Mouse (Mus musculus): ENCODE measurements around the gene Tmem88b. TPM values are rescaled to one million over a fixed set of nuclear protein-coding genes. Genes with fewer than 3 reads are reported as not detected.
A peak's percentile ranks its signal among the peaks of the same experiment; 100 is the strongest.
"Not testable (repeated sequence)": the region's sequence is repeated elsewhere in the genome, so short reads cannot be mapped to it uniquely, and the experiment has no call there.

Gene Tmem88b
- total and polyA plus RNA-seq, 3 experiments: 0.19 to 0.32 TPM; not detected in 1

DNA sequence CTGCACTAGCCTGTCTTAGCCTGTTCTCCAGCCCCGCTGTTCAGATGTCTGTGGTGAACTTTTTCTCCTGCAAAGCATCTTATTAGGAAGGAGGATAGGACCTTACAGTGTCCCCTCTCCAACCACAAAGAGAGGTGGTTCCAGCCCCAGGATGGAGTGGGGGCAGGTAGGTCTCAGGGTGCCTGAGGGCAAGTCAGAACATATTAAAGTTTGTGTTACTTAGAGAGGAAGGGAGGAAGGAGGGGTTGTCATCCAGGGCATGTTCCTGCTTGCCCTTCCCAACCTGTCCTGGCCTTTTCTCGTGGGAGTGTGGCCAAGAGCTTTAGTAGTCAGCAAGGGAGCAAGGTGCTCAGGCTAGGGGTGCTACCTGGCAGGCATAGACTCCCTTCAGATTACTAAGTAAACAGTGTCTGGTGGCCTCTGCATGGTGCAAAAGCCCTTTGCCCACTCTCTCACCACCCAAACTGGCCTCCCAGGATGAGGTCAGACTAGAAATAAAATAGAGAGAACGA is 5.0 kb upstream of the Tmem88b start:
- no peaks in the 10 kb centered on the region for H3K27me3 ChIP-seq (ENCODE audit: control insufficient read depth in 1 of 2, insufficient read depth in 2 of 2, low read length in 2 of 2)
- H3K9me3 ChIP-seq (replicated peaks; ENCODE audit: insufficient read depth, low read length): no peaks in the 10 kb centered on the region
- TF ChIP-seq CTCF (IDR thresholded peaks at IDR 0.05 in 2 of 3, conservative IDR thresholded peaks at IDR 0.05 in 1 of 3; ENCODE audit: control insufficient read depth in 1 of 3, insufficient read depth in 1 of 3, low read depth in 2 of 3, low read length in 3 of 3, poor library complexity in 1 of 3, severe bottlenecking in 1 of 3) (no peak), KAT2A (conservative IDR thresholded peaks at IDR 0.05; ENCODE audit: low read depth, low read length) (no peak), GABPA (IDR thresholded peaks at IDR 0.05; ENCODE audit: low read depth, low read length) (no peak), E2F4 (IDR thresholded peaks at IDR 0.05; ENCODE audit: borderline replicate concordance, low read depth, low read length) (no peak), ZMIZ1 (IDR thresholded peaks at IDR 0.05; ENCODE audit: low read depth, low read length) (no peak)
- no peak for DNase-seq (ENCODE audit: low read depth, low spot score)
- H3K4me3 ChIP-seq (ENCODE audit: control insufficient read depth in 1 of 2, insufficient read depth in 1 of 2, low read depth in 2 of 2, low read length in 2 of 2): no peak overlapping the region
- no peak overlapping the region for H3K27ac ChIP-seq (ENCODE audit: control insufficient read depth, low read depth, low read length)
- no peaks in the 10 kb centered on the region for H3K79me2 ChIP-seq (ENCODE audit: control insufficient read depth, insufficient read depth, low read length, poor library complexity)
- peaks cover 0 to 11% of the 10 kb centered on the region in 2 experiments; a peak in 2 of 4 replicates for H3K36me3 ChIP-seq (ENCODE audit: control insufficient read depth in 1 of 2, insufficient read depth in 2 of 2, low read length in 2 of 2)
- no peak overlapping the region for H3K9ac ChIP-seq (ENCODE audit: control insufficient read depth, low read depth, low read length, poor library complexity, severe bottlenecking)
- H3K4me1 ChIP-seq (ENCODE audit: control insufficient read depth in 1 of 2, insufficient read depth in 2 of 2, low read length in 2 of 2): peaks cover 4 to 11% of the 10 kb centered on the region in 2 experiments; a peak in 3 of 4 replicates

DNA sequence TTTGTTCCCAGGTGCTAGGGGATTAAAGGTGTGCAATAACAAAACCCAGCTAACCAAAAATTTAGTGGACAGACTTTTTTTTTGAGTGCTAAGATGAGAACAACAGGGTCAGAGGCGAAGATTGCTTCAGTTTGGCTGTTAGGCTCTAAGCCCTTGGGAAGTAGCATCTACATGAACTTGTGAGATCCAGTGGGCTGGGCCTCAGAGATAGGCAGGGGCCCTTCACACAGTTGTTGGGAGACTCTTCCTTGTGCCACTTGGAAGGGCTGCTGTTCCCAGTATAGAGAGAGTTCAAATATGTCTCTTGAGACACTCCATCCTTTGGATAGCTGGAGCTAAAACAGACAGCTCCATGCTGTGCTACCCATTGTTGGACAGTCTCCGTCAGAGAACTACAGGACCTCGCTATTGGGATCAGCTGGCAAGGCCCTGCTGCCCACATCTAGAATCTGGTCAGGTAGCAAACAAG is 4.4 kb upstream of the Tmem88b start, which contains the start of gene Ankrd65:
Gene Ankrd65, plus strand, starts transcription at position 419 of the 469 bp plus-strand sequence.
- Histone ChIP-seq H3K4me1 (ENCODE audit: control insufficient read depth in 1 of 2, insufficient read depth in 2 of 2, low read length in 2 of 2) (peaks cover 10 to 17% of the 10 kb centered on the region in 2 experiments), H3K9ac (ENCODE audit: control insufficient read depth, low read depth, low read length, poor library complexity, severe bottlenecking) (no peak within 1 kb of the TSS), H3K79me2 (ENCODE audit: control insufficient read depth, insufficient read depth, low read length, poor library complexity) (no peaks in the 10 kb centered on the region), H3K4me3 (ENCODE audit: control insufficient read depth in 1 of 2, insufficient read depth in 1 of 2, low read depth in 2 of 2, low read length in 2 of 2) (no peak within 1 kb of the TSS), H3K36me3 (ENCODE audit: control insufficient read depth in 1 of 2, insufficient read depth in 2 of 2, low read length in 2 of 2) (peaks cover 0 to 15% of the 10 kb centered on the region in 2 experiments; a peak in 2 of 4 replicates), H3K27me3 (ENCODE audit: control insufficient read depth in 1 of 2, insufficient read depth in 2 of 2, low read length in 2 of 2) (no peaks in the 10 kb centered on the region), H3K9me3 (replicated peaks; ENCODE audit: insufficient read depth, low read length) (no peaks in the 10 kb centered on the region), H3K27ac (ENCODE audit: control insufficient read depth, low read depth, low read length) (no peak within 1 kb of the TSS)
- TF ChIP-seq SIN3A (IDR thresholded peaks at IDR 0.05; ENCODE audit: low read length): no peak
- no peak for TF ChIP-seq ZKSCAN1 (IDR thresholded peaks at IDR 0.05; ENCODE audit: low read depth, low read length)
- TF ChIP-seq GATA1 (IDR thresholded peaks at IDR 0.05; ENCODE audit: low read depth, low read length): no peak
- TF ChIP-seq ETS1 (IDR thresholded peaks at IDR 0.05; ENCODE audit: low read depth, low read length): no peak
- TF ChIP-seq UBTF (IDR thresholded peaks at IDR 0.05; ENCODE audit: borderline replicate concordance, insufficient read depth, low read depth, low read length): no peak
- TF ChIP-seq MEF2A (IDR thresholded peaks at IDR 0.05; ENCODE audit: extremely low read depth, insufficient replicate concordance, low read depth, low read length, poor library complexity, severe bottlenecking): no peak
- TF ChIP-seq NELFE (IDR thresholded peaks at IDR 0.05; ENCODE audit: low read depth, low read length): no peak
- no peak for TF ChIP-seq HCFC1 (IDR thresholded peaks at IDR 0.05; ENCODE audit: low read depth, low read length)
- TF ChIP-seq GABPA (IDR thresholded peaks at IDR 0.05; ENCODE audit: low read depth, low read length): no peak
- TF ChIP-seq MAX (IDR thresholded peaks at IDR 0.05; ENCODE audit: low read length): no peak
- no peak for TF ChIP-seq JUND (IDR thresholded peaks at IDR 0.05; ENCODE audit: low read depth, low read length)
- no peak for TF ChIP-seq ZNF384 (IDR thresholded peaks at IDR 0.05; ENCODE audit: low read depth, low read length)
- TF ChIP-seq MYB (IDR thresholded peaks at IDR 0.05; ENCODE audit: low read depth, low read length): no peak
- TF ChIP-seq TCF12 (IDR thresholded peaks at IDR 0.05; ENCODE audit: low read depth, low read length): no peak
- no peak for TF ChIP-seq CTCF (IDR thresholded peaks at IDR 0.05 in 2 of 3, conservative IDR thresholded peaks at IDR 0.05 in 1 of 3; ENCODE audit: control insufficient read depth in 1 of 3, insufficient read depth in 1 of 3, low read depth in 2 of 3, low read length in 3 of 3, poor library complexity in 1 of 3, severe bottlenecking in 1 of 3)
- no peak for TF ChIP-seq MAFK (IDR thresholded peaks at IDR 0.05; ENCODE audit: borderline replicate concordance, low read depth, low read length)
- no peak for TF ChIP-seq EP300 (IDR thresholded peaks at IDR 0.05; ENCODE audit: low read depth in 1 of 2, low read length in 2 of 2)
- no peak for DNase-seq (ENCODE audit: low read depth, low spot score)

DNA sequence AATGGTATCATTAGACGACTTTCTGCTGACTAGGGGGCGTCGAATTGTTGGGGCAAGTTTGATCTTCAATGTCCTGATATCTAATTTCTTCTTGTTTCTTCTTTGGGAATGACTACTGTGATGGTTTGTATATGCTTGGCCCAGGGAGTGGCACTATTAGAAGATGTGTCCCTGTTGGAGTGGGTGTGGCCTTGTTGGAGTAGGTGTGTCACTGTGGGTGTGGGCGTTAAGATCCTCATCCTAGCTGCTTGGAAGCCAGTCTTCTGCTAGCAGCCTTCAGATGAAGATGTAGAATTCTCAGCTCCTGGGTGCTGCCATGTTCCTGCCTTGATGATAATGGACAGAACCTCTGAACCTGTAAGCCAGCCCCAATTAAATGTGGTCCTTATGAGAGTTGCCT is 3.2 kb upstream of the Tmem88b start:
- peak overlapping the region; percentile 85 for H3K27ac ChIP-seq (ENCODE audit: control insufficient read depth, low read depth, low read length)
- H3K36me3 ChIP-seq (ENCODE audit: control insufficient read depth in 1 of 2, insufficient read depth in 2 of 2, low read length in 2 of 2): peaks cover 0 to 16% of the 10 kb centered on the region in 2 experiments; a peak in 2 of 4 replicates
- not testable (repeated sequence) for DNase-seq (ENCODE audit: low read depth, low spot score); H3K27me3 ChIP-seq (ENCODE audit: control insufficient read depth in 1 of 2, insufficient read depth in 2 of 2, low read length in 2 of 2); H3K4me3 ChIP-seq (ENCODE audit: control insufficient read depth in 1 of 2, insufficient read depth in 1 of 2, low read depth in 2 of 2, low read length in 2 of 2); H3K9me3 ChIP-seq (replicated peaks; ENCODE audit: insufficient read depth, low read length); H3K9ac ChIP-seq (ENCODE audit: control insufficient read depth, low read depth, low read length, poor library complexity, severe bottlenecking); H3K79me2 ChIP-seq (ENCODE audit: control insufficient read depth, insufficient read depth, low read length, poor library complexity)
- H3K4me1 ChIP-seq (ENCODE audit: control insufficient read depth in 1 of 2, insufficient read depth in 2 of 2, low read length in 2 of 2): peaks cover 11 to 17% of the 10 kb centered on the region in 2 experiments
